Mouse (Mus musculus) large intestine, adult 2 months (tissue): ENCODE measurements around the gene Unc13c. TPM values are rescaled to one million over a fixed set of nuclear protein-coding genes. Genes with fewer than 3 reads are reported as not detected.

Source experiments
- DNase-seq: peaks from one replicate; pipeline ENCODE4 v3.0.0-alpha.2; 2012; ENCODE audit warnings: low read depth, low spot score
- WGBS: fragments of 180-500 bp; shearing (Covaris S2); methylation state at CpG from one replicate; pipeline ENCODE4 v1.1.7; 2018; 5-methylcytosine and 5-hydroxymethylcytosine counted together
- polyA plus RNA-seq: library from polyadenylated mRNA; depleted of rRNA; stranded (reverse); fragments of >200 nt; gene quantifications from 2 replicates; pipeline ENCODE4 v1.2.3, GENCODE M21; 2012

Unc13c gene
- polyA plus RNA-seq, 1 experiment: not detected

- WGBS: 54% methylated on average over 1 of the region's 1 CpGs
- DNase-seq: no peak
These were observed 85.2 kb downstream of the Unc13c start for GRCm38 (mm10) chr9:73883587-73883986.

- no peak for DNase-seq
- 22% methylated on average over 1 of the region's 1 CpGs for WGBS
These were observed 85.6 kb downstream of the Unc13c start for GRCm38 (mm10) chr9:73883143-73883542.

DNA sequence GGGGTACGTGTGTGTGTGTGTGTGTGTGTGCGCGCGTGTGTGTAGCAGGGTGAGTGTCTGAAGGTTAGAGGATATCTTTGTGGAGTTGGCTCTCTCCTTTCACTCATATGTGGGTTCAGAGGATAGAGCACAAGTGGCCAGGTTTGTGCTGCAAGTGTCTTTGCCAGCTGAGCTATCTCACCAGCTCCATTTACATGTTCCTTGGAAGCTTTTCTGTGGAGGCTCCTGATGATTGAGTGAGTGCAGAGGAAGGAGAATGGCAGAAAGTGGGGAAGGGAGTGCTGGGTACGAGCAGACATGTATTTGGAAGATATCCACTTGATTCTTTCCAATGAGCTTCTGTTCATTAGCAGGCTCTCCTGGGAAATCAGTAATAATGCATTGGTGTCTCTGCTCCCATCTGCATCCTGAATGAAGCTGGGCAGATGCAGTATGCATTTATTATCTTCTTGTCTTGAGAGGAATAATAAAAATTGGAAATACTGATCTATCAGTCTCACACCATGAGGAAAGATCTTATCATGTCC is 86.3 kb downstream of the Unc13c start:
- 81% methylated on average over 5 of the region's 5 CpGs for WGBS
- DNase-seq: no peak

GRCm38 (mm10) chr9:73867410-73868067 is 101.2 kb downstream of the Unc13c start:
- DNase-seq: no peak
- 60% methylated on average over 2 of the region's 2 CpGs for WGBS

DNA sequence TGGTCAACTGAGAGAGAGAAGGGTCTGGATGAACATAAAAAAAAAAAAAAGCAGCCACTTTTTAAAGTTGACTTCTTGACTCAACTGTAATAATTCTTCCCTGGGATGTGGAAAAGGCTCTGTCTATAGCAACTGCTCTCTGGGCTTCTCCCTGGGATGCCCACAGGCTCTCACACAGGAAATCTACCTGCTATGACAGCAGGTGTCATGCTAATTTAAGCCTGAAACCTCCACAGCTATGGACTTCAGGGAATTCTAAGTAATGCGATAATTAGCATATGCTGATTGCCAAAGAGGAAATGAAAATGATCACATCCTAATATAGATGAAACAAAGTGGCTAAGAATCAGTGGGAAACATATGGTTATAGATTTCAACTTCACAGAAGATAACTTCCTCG is 102.1 kb downstream of the Unc13c start:
- DNase-seq: no peak
- WGBS: 78% methylated on average over 2 of the region's 2 CpGs

- no peak for DNase-seq
- WGBS: 75% methylated on average over 3 of the region's 3 CpGs
These were observed 109.3 kb downstream of the Unc13c start for GRCm38 (mm10) chr9:73859469-73859868.

GRCm38 (mm10) chr9:73854281-73854680 is 114.5 kb downstream of the Unc13c start:
- 27% methylated on average over 3 of the region's 3 CpGs for WGBS

GRCm38 (mm10) chr9:73806681-73807080 is 162.1 kb downstream of the Unc13c start:
- DNase-seq: no peak
- 67% methylated on average over 4 of the region's 4 CpGs for WGBS

More at GRCm38 (mm10) chr9:73854281-73854680, 114.5 kb downstream of the Unc13c start:
- no peak for DNase-seq

DNA sequence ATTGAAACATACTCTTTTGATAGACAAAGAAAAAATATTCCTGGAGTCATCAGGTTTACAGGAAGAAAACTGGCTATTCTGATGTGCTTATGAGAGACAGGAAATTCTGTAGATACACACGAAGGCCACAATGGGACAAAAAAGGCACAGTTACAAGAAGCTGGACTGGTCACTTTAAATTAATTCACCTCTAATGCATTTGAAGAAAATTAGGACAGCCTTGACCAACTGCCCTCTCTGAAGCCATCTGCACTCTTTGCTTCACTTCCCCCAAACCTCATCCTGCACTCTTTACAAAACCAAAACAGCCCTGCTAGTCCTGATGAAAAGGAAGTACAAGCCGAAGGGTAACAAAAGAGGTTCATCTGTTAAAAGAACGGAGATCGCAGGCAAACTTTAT is 194.2 kb downstream of the Unc13c start:
- no peak for DNase-seq
- WGBS: 82% methylated on average over 4 of the region's 4 CpGs

GRCm38 (mm10) chr9:73755185-73755584 is 213.6 kb downstream of the Unc13c start:
- no peak for DNase-seq
- 67% methylated on average over 2 of the region's 2 CpGs for WGBS

DNA sequence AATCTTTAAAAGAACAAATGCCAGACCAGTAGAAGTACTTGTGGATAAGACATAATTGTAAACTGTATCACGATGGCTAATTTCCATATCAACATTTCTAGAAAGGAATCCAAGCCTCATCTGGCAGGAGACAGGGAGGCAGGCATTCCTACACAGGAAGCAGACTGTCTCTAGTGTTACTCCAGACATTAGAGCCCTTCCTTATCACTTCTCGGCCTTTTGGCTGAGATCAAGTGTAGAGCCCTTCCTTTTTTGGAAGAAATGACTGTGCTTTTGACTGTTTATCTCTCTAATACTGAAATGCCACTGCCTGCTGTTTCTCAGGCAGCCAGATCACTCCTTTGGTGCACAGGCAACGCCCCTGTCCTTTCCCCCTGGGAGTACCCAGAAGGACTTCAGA is 215.3 kb downstream of the Unc13c start:
- no peak for DNase-seq
- 39% methylated on average over 3 of the region's 3 CpGs for WGBS

DNA sequence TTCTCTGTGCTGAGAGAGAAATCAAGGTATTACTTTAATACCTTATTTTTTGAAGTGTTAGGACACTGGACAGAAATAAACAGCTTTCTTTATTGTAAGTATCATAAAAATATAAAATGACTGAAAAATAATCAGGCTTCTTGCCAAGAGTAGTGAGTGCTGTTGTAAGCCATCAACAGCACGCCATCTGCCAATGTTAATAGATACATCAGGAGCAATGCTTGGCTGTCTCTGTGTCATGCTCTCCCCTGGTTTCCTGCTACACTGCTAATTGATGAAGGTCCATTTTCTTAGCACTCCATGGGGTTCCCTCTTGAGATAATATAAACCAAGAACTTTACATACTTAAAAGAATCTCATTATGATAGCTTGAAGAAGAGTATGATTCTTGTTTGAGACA is 217.4 kb downstream of the Unc13c start:
- 64% methylated on average over 1 of the region's 1 CpGs for WGBS
- no peak for DNase-seq

DNA sequence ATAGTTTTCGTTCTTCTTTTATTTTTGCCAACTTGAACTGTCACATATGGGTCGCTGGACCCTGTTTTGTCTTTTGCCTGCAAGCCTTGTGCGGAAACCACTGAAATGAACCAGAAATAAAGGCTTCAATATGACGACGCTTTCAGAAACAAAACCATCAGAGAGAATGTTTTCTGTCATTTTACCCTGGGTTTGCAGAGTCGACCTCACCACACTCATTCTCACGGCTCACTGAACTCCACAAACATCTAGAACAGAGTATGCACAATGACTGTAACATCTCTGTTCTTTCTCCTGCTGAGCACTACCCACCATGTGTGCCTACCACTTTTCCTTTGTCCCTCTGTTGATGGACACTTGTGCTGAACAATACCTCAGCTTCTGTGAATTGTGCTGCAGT is 234.3 kb downstream of the Unc13c start:
- 78% methylated on average over 7 of the region's 7 CpGs for WGBS
- DNase-seq: no peak

GRCm38 (mm10) chr9:73725717-73726662 is 242.8 kb downstream of the Unc13c start:
- 66% methylated on average over 6 of the region's 6 CpGs for WGBS
- DNase-seq: no peak

- no peak for DNase-seq
- whole genome bisulfite sequencing: 74% methylated on average over 4 of the region's 4 CpGs
These were observed 244.0 kb downstream of the Unc13c start for GRCm38 (mm10) chr9:73724776-73725175.

DNA sequence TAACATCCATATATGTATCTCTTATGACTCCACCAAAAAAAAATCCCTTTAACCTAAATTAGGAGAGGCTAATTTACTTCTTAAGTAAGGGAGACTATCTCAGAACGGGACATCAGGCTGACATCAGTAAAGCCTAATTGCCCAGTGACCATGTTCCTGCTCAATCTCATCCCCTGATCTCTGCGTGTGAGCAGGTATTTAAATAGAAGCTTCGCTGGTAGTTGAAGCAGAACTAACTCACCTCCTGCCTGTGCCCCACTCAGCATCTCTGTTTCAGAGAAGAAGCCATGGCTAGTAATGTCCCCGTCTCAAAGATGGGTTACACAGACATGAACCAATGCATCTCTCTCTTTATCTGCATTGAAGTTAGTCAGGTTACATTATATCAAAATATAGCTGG is 255.3 kb downstream of the Unc13c start:
- DNase-seq: no peak
- 40% methylated on average over 4 of the region's 4 CpGs for WGBS

- whole genome bisulfite sequencing: 70% methylated on average over 2 of the region's 2 CpGs
- no peak for DNase-seq
These were observed 271.7 kb downstream of the Unc13c start for GRCm38 (mm10) chr9:73697103-73697502.

- WGBS: 84% methylated on average over 2 of the region's 2 CpGs
- DNase-seq: no peak
These were observed 287.2 kb downstream of the Unc13c start for GRCm38 (mm10) chr9:73681580-73681979.

- DNase-seq: no peak
- WGBS: 80% methylated on average over 13 of the region's 13 CpGs
These were observed 287.9 kb downstream of the Unc13c start for GRCm38 (mm10) chr9:73680545-73681495.
